Mouse (Mus musculus) c-Kit-negative CD71-positive TER-119-positive erythroid progenitor cells, embryonic 14.5 days (primary cell): ENCODE measurements around the gene Fgfr2.

Source experiments
- DNase-seq: peaks from one replicate; pipeline ENCODE4 v3.0.0-alpha.2; 2013; ENCODE audit warnings: low read depth, low spot score

Gene Fgfr2

DNA sequence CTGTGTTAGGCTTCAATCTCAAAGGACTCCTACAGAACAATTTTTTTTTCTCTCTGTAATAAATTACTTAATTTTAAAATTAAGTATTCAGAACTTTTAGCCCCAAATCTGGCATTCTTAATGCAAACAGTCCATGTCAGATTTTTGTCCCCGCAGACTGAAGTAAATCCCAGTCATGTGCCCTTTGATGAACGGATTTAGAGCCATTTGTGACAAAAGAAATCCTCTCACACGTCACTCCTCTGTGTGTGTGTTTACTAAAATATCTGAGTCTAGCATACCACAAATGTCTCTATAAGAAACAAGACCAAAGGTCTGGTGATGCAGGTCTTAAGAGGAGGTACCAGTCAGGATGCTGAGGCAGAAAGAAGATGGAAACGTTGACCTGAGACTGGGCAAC lies 2906.9 kb downstream of the Fgfr2 start:
- DNase-seq = no peak

DNA sequence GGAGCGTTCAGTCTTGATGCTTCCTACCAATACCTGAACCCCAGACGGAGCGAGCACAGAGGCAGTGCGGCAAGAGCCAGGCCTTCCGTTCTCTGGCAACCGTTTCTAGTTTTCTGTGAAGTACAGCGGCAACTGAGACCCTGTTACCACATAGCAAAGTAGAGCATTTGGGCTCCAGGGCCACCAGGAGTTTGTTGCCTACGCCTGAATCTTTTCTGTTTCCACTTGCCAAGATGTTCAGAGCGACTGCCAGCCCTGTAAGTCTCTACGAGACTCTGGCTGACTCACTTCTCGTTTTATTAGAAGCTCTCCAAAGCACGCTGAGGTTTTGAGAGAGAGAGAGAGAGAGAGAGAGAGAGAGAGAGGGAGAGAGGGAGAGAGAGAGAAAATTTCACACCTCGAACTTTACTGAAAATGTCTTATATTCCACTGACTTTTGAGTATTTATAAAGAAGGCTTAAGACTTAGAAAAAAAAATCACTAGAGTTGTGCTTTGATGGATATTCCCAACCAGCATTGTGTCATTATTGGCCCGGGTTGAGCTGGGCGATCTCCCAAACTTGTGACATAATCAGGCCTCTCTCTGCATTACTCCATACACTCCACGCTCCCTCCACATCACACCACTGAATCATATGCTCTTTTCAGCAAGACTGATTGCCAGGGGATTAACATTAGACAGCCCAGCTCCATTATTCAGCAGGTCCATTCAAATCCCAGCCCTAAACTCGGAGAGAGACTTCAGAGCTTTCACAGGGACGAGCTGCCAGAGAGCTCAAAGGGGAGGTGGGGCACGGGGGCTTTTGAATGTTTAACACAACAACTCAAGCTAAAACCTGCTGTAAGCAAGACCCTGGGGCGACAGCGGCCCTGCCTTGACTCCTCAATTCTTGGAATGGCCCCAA lies 2907.6 kb downstream of the Fgfr2 start:
- DNase-seq = no peak

DNA sequence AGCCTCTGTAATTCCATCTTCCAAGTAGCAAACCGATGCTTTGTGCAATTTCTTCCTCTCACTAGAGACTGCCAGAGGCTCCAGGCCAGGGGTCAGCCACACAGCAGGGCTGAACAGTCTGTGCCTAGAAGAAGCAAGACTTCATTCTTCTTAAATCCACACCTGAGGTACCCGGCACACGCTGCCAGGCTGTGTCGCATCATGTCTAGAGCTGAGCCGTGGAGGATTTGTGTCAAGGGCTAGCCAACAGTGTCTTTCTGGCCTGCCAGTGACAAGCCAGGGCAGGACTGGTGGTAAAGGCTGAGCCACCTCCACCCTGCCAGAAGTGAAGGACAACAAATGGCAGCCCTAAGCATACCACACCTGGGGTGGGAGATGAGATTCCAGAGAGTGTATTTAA lies 2910.0 kb downstream of the Fgfr2 start:
- DNase-seq = no peak

DNA sequence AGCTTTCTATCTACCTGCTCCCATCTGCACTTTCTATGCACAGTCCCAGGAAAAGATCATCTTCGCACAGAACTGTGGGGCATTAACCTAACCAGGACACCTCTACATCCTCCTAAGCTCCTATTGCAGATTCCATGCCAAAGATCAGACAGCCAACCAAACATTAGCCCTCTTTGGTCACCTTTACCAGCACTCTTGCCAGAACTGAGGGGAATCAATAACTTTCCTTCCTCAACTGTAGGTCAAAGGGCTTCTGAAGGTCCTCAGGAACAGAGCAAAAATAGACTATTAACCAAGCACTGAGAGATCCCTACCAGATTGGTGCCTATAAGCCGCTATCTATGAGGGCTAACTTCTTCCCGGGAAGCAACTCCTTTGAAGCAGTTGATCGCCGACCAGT lies 2911.7 kb downstream of the Fgfr2 start:
- DNase-seq = no peak

DNA sequence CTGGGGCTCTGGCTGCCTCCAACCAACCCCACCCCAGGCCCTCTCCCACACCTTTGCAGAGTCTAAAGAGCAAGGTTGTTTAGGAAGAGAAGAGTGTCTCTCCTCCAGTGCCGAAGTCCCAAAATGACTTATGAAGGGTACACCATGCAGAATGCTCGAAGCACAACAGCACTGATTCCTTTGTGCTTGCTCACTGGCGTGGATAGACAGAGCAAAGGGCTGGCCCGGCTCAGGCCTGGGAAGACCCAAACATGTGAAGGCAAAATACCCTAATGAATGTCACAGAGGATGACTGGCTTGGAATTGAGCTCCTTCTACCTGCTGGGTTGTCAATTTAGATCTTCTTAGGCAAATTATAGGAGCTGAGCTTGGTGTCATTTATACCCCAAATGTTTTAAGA lies 2914.5 kb downstream of the Fgfr2 start:
- DNase-seq = no peak

DNA sequence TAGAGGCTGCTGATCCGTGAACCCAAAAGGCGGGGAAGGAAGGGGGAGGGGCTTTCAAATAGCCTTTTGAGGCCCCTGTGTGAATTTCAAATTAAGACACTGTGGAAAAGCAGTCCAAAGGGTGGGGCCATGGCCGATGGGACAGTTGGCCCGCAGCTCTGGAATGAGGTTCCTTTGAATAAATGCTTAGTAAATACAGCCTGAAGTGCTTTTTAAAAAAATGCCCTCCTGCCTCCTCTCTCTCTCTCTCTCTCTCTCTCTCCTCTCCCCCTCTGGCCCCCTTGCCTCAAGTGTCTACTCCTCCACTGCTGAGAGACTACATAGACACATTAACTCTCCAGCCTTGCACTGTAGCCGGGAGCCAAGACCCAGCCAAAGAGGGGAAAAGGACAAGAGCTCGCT lies 2917.0 kb downstream of the Fgfr2 start:
- DNase-seq = no peak

DNA sequence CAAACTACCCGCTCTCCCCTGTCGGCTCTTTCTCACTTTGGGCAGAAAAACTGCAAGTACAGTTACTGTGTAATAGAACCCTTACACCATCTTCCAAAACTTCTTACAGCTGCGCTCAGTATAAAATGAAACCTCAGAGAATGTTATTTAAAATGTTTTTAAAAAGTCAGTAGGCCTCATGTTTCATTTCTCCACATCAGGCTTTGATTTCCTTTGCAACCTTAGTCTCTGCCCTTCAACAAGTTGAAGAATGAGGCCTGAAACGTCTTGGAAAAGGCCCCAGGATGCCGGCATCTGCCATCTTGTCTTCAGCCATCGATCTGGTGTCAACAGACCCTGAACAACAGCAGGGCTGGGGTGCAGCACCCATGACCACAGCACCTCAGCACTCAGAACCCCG lies 2918.0 kb downstream of the Fgfr2 start:
- DNase-seq = no peak

DNA sequence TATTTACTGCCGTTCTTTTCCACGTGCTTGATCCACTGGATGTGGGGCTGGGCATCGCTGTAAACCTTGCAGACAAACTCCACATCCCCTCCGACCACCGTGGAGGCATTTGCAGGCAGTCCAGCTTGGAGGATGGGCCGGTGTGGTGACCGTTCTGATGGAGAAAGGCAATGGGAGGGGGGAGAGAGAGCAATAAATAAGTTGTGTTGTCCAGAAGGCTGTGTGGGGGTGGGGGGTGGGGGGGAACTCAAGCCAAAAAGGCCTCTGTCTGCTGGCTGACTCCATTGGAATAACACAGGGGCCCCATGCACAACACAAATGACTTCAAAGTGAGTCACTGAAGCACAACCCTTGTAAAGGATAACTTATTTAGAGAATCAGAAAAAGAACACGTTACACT lies 2922.1 kb downstream of the Fgfr2 start:
- no peak for DNase-seq

DNA sequence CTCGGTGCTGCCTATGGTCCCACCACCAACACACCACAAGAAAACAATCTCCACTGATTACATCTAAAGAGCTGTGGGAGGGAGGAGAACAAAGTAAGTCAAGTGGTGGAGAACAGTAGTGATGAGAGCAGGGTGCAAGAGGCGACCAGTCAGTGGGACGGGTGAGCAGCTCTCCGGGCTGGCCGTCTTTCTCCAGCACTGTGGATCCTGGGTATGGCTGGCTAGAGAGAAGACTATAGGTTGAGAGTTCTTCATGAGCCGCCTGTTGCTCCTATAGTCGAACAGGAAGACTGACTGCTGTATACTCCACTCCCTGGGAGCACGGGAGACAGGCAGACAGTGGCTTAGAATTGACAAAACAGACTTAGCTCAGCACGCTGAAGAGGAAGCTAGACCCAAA lies 2923.2 kb downstream of the Fgfr2 start:
- no peak for DNase-seq

DNA sequence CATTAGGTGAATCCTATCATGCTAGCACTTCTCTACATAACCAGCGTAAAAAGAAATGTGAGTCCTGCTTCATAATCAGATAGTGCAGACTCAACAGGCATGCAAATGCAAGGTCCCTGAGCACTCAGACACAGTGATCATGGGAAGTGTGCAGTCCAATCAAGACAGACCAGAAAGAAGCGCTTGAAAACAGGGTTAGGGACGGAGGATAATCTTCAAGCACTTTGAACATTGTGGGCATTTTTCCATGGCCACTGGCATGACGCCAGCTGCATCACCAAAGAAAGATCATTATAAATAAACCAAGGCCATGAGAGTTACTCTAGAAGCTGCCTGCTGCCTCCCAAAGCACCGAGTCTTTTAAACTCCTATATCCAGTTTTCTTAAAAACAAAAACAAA lies 2923.8 kb downstream of the Fgfr2 start:
- no peak for DNase-seq

DNA sequence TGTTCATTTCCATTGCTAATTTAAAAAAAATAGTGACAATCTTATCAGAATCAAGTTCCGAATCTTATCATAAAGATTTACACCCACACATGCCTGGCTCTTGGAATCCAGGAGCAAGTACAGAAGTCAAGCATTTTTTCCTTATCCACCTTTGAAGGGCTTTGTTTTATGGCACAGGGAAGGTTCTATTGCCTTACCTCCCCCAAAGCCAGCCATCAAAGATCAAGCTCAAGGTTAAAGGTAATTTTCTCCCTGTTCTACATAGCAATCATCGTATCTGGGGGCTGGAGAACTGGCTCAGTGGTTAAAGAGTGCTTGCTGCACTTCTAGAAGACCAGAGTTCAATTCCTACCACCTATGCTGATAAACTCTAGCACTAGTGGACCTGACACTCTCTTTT lies 2928.1 kb downstream of the Fgfr2 start:
- no peak for DNase-seq

DNA sequence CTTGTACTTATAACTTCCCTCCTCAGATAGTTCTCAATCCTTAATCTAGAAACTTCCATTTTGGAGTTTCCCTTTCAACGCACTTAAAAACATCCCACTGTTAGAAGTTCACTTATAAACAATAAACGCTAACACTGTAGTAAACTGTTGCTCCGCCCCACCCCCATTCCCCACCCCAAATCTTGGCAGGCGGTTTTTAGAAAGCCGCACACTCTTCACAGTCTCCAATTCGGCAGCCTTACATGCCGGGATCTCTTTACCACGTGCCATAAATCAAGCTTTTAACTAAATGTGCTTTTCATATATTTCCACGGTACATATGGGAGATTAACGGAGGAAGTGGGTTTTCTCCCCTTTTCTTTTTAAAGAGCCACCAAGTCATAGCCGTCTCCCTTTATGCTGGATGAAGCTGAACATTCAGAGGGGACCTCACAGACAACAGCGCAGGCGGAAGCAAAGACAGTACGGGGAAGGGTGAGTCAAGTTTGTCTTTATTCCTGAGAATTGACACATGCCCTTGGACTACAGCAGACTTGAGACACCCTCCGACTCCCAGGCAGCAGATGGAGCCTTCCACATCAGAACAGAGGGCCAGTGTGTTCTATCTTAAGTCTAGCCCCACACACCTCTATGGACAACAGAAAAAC lies 2932.7 kb downstream of the Fgfr2 start:
- no peak for DNase-seq

DNA sequence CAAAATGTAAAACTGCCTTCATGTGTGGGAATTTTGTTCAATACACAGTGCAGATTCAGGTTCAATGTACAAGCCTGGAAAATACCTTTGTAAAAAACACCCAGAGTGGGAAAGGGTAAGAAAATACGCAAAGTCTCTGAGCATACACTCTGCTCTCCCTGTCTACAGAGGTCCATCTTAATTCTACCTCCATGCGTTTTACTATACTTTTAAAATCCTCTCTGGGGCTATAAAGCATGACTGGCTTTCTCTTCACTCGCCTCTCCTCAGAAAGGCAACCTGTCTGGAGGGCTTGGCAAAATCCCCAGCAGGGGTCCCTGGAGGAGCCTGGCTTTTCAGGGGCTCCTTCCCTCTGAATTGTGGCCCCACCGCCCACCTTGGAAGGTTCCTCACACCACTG lies 2933.2 kb downstream of the Fgfr2 start:
- DNase-seq = no peak

DNA sequence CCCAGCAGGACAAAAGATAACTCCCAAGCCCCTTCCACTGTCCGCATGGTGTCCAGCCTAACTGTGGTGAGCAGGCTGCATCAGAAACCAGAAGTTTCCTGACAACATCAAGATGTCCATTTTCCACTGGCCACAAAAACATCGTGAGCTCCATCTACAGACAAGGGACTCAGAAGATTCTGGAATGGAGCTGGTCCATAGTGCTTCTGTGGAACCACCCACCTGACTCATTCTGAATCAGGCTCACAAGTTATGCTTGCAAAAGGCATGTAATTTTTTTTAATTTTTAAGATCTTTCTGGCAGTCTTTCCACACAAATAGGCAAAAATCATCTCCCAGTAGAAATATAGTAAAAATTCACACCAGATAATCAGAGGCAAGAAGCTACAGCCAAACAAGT lies 2935.0 kb downstream of the Fgfr2 start:
- no peak for DNase-seq

DNA sequence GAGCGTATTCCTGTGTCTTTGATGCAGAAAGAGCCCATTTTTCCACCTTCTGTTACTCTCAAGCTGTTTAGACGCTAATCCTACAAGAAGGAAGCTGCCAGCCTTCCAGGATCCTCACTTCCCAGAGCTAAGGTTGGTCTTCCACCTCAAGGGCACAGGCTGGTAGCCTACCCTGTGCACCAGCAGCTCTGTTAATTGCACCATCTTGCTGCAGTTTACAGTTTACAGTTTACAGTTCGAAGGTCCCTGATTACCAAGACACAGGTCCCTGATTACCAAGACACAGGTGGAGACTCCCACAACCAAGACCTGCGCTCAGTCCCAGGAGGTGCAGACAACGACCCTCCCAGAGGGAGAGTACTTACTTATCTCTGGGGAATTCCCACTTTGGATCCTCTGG lies 2938.3 kb downstream of the Fgfr2 start:
- DNase-seq = no peak

DNA sequence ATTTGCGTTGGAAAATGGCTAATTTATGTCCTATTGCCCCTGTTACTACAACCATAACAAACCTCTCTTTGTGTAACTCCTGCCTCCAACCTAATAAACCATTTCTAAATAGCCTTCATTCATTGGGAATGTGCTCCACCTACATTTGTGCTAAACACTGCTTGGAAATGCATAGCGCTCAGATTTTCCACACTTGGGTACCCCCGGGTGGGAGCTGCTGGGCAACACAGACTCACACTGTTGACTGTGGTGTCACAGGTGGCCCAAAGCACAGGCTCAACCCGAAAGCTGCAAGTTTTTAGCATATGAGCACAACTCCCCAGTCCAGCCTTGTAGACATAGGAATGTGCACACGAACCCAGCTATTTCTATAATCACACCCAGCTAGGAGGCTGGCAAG lies 2939.2 kb downstream of the Fgfr2 start:
- DNase-seq = no peak

DNA sequence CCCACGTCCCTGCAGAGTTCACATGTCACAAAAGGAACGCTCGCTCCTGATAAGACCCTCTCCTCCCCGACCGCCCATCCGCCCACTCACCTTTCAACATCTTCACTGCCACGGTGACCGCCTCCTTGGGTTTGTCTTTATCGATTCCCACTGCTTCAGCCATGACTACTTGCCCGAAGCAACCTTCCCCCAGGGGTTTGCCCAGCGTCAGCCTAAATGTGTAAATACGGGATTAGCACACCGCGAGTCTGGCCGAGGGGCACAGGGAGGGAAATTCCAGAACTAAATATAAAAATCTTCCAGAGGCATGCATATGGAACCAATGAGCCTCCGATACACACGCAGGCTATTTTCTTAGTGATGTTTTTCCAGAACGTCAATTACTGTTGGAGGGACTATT lies 2940.6 kb downstream of the Fgfr2 start:
- DNase-seq = no peak

DNA sequence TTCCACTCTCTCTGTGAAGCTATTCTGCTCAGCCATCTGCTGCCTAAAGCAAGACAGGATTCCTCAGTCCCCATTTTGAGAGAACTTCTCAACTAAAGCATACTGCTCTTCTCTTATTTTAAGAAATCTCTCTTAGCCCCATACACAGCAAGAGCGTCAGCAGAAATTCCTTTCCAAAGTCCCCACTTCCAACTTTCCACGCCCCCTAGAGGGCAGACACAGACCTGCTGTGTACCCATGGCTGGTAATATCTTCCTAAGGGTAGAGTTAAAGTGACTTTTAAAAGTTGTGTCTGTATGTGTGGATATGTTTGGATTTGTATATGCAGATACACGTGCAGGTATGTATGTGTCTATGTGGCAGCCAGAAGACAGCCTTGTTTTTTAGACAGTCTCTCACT lies 2944.2 kb downstream of the Fgfr2 start:
- no peak for DNase-seq

DNA sequence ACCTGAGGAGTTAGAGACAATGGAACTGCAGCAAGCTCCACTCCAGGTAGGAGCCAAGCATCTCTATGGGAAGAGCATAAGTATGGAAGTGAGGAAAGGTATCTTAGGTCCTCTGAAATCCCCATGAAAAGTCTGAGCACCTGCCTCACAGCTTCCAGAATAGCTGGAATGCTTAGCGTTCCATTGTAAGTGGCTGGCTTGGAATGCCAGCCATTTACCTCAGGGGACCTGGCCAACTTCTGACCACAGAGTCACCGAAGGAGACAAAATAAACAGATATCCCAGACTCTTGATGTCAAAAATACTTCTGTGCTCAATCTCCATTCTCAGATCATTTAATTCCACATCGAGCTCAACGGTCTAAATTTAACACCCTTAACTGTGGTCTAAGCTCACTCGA lies 2946.1 kb downstream of the Fgfr2 start:
- no peak for DNase-seq

DNA sequence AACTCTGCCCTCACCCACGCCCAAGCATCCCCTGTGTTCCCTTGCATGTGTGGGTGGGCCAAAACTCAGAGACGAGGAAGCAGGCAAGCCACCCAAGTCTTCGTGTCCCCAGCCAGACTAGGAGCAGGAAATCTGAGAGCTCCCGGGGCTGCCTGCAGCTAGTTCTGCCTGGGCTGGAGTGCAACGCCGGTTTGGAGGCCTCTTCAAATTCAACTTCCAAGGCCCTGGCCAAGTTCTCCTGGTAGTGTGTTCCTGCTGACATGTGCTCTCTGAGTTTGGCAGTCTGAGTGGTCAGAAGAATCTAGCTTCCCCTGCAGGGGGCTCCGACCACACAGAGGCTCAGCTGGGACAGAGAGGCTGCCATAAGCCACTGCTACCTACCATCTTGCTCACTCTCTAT lies 2948.6 kb downstream of the Fgfr2 start:
- no peak for DNase-seq

DNA sequence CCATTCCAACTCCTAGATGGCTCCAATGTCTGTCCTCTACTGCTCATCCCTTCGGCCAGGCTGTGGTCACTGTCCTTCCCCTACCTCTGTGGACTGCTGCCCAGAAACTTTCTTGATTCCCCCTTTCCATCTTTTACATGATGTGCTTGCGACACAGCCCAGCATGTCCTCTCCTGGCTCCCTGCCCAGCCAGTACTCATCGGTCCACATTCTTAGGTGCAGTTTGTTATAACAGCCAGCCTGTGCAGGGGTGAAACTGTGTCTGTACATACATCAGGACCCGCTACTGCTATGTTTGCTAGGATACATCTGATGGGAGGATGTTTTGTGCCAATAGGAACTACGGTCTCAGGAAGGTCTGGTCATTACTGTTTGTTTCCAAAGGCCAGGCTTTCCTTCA lies 2949.2 kb downstream of the Fgfr2 start:
- no peak for DNase-seq

DNA sequence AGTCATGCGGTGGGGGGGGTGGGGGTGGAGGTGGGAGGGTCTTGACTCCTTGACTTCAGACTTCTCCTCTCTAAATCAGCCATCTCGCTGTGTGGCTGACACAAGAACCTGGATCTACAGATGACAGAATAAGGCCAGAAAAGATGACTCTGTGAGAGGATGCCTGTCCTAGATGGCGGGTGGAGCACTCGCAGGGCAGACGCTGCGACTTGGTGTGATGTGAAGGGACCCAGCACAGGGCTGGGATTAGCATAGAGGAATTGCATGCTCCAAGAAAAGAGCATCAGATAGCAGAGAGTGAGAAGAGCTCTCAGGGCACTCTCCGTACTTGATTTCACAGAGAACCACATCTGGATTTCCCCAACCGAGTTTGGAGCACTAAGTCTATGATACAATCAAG lies 2953.0 kb downstream of the Fgfr2 start:
- no peak for DNase-seq

DNA sequence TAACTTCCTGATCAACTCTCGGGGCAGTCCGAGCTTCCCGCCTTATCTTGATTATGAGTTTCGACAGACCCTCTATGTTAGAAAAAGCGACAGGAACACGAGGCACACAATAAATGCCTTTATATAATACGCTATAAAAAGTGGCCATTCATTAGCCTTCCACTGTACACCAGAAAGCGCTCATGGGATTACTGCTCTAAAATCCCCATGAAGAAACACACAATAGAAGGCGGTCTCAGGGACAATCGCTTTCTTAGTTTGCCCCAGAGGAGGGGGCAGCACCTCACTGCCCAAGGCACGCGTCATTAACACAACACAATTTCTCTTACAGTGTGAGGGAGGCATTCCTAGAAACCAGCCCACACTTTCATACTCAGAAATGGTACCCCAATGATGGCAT lies 2954.9 kb downstream of the Fgfr2 start:
- DNase-seq = no peak
